9 mouse cellular contexts compared by ENCODE assay signal in genomic region chr9:69899371-69899770, GRCm38 (mm10).
DNase-seq lines count a peak whose midpoint lies in the region; ATAC-seq lines count a peak whose summit lies in the region.
"Had no signal": no experiment of that assay in that cellular context is flagged by ENCODE, and none has a peak within 500 bp of the region (broad histone marks: within the 10 kb centered on the region; RNA-seq: fewer than 3 reads in every experiment).

No protein-coding gene starts in this region.

- intact Hi-C loops in gastrocnemius, postnatal 36 days (cut with DNase I), result no loop called here

- no peaks in the 10 kb centered on the region for H3K36me3 ChIP-seq in forebrain, embryonic 16.5 days (ENCODE audit: control insufficient read depth, insufficient read depth)
- H3K36me3 ChIP-seq: liver, embryonic 15.5 days had no signal

- H3K4me2 ChIP-seq in forebrain, embryonic 16.5 days (ENCODE audit: low read length), result peak overlapping the region; percentile 18; the same call in 1 of the 2 replicates
- H3K4me2 ChIP-seq: liver, embryonic 15.5 days had no signal

- 30% methylated on average over 11 of the region's 11 CpGs for WGBS in forebrain, embryonic 16.5 days

- peak; percentile 73 for ATAC-seq in forebrain, embryonic 16.5 days

- no peak overlapping the region for H3K9ac ChIP-seq in forebrain, embryonic 16.5 days (replicated peaks; ENCODE audit: low read depth, low read length)
- H3K9ac ChIP-seq: liver, embryonic 15.5 days had no signal

- H3K27me3 ChIP-seq in forebrain, embryonic 16.5 days (replicated peaks; ENCODE audit: control insufficient read depth, insufficient read depth, low read length), result peaks cover 4% of the 10 kb centered on the region

- H3K9me3 ChIP-seq in forebrain, embryonic 16.5 days (ENCODE audit: control insufficient read depth, low read length), result no peaks in the 10 kb centered on the region
- H3K9me3 ChIP-seq: liver, embryonic 15.5 days had no signal

- no peak overlapping the region for H3K4me3 ChIP-seq in forebrain, embryonic 16.5 days (replicated peaks; ENCODE audit: low read length)
- H3K4me3 ChIP-seq: liver, embryonic 15.5 days had no signal

- no peak overlapping the region for H3K27ac ChIP-seq in forebrain, embryonic 16.5 days (ENCODE audit: low read length)
- H3K27ac ChIP-seq: liver, embryonic 15.5 days had no signal

- peaks cover 3% of the 10 kb centered on the region; the same call in 1 of the 2 replicates for H3K4me1 ChIP-seq in forebrain, embryonic 16.5 days (replicated peaks; ENCODE audit: control insufficient read depth, insufficient read depth, low read length)
- H3K4me1 ChIP-seq: liver, embryonic 15.5 days had no signal

- DNase-seq in cerebellum, postnatal 14 days, result peak; percentile 59 to 71
- DNase-seq in cerebellum, adult 11-12 months, result no peak
- DNase-seq in lung, postnatal 10 days, result peak; percentile 30
- no peak for DNase-seq in lung, postnatal 25 days (ENCODE audit: low spot score)
- DNase-seq in mesoderm, embryonic 11.5 days (ENCODE audit: low read depth, low spot score), result peak; percentile 62
- no peak for DNase-seq in T-cell, adult 2 months (ENCODE audit: low spot score)
- no peak for DNase-seq in gastrocnemius, postnatal 36 days

Comparison
In these comparisons a context has a peak if more than half of its experiments do, and no peak if none do; other contexts are left out.
1. DNase-seq: peak in cerebellum, postnatal 14 days (2 of 2), lung, postnatal 10 days (single experiment) and mesoderm, embryonic 11.5 days (single experiment); none in cerebellum, adult 11-12 months (single experiment), lung, postnatal 25 days (single experiment), T-cell, adult 2 months (single experiment) and gastrocnemius, postnatal 36 days (0 of 2).